Mouse (Mus musculus) MEL (cell line): ENCODE measurements around the gene Arhgap35.

Experiments
- MAZ ChIP-seq: IDR thresholded peaks from 2 replicates; pipeline ENCODE4 v1.6.1; 2012; ENCODE audit warnings: low read depth, mild to moderate bottlenecking, inconsistent platforms, low read length, improper control_type of control experiment
- POLR2A ChIP-seq, 2 experiments: IDR thresholded peaks; 2 replicates each; pipeline ENCODE4 v1.6.1; 2011 to 2012; ENCODE audit warnings: low read length in 2 of 2, mild to moderate bottlenecking in 2 of 2, control low read depth in 1 of 2, improper control_type of control experiment in 1 of 2, low read depth in 1 of 2, moderate library complexity in 1 of 2; ENCODE audit not compliant: control insufficient read depth in 1 of 2, insufficient read depth in 1 of 2, poor library complexity in 1 of 2

DNA sequence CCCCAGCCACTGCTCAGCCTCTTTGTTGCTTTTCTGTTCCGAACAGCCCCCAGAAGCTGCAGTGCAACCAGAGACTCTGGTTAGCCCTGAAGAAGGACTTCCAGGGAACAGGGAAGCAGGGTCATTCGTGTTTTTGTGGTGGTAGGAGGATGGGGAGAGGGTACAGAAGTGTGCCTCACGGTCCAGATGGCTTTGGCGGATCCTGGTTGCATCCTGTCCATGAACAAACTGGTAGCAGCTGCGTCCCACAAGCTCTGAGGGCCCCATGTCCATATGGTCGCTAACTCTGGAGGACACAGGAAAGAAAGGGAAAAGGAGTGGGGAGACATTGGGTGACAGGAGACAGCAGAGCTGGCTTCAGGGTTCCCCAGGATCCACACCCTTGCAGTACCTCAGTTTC lies 153.6 kb downstream of the Arhgap35 start:
- TF ChIP-seq MAZ (no peak), POLR2A (IDR thresholded peaks at IDR 0.05; ENCODE audit: control insufficient read depth in 1 of 2, insufficient read depth in 1 of 2, low read depth in 1 of 2, low read length in 2 of 2, poor library complexity in 1 of 2) (no peak)
